Mouse (Mus musculus) midbrain, embryonic 14.5 days (tissue): Measurements from ENCODE around the gene Olfr412. TPM values are rescaled to one million over a fixed set of nuclear protein-coding genes. Genes with fewer than 3 reads are reported as not detected.

Experiments
- ATAC-seq: fragments of 200-750 bp; cut with Nextera tagmentation; 2 replicates; pipeline ENCODE4 v1.8.0; 2017; ENCODE audit warnings: moderate number of reproducible peaks, moderate library complexity; ENCODE audit not compliant: low FRiP score, low TSS enrichment
- DNase-seq: peaks from one replicate; pipeline ENCODE4 v3.0.0-alpha.2; 2015
- H3K27ac ChIP-seq: fragments of 300-500 bp; sonication (generic); replicated peaks from 2 replicates; pipeline ENCODE4 v1.5.1; 2014; ENCODE audit warnings: mild to moderate bottlenecking, low read depth, low read length, moderate library complexity
- H3K27me3 ChIP-seq: fragments of 300-500 bp; sonication (generic); 2 replicates; pipeline ENCODE4 v1.6.1; 2014; ENCODE audit warnings: low read length, control low read depth, mixed read lengths; ENCODE audit not compliant: control insufficient read depth, insufficient read depth
- H3K36me3 ChIP-seq: fragments of 300-500 bp; sonication (generic); 2 replicates; pipeline ENCODE4 v1.6.1; 2014; ENCODE audit warnings: low read length, control low read depth; ENCODE audit not compliant: control insufficient read depth, insufficient read depth
- H3K4me1 ChIP-seq: fragments of 300-500 bp; sonication (generic); 2 replicates; pipeline ENCODE4 v1.6.1; 2014; ENCODE audit warnings: mild to moderate bottlenecking, antibody characterized with exemption, low read length, control low read depth; ENCODE audit not compliant: control insufficient read depth, insufficient read depth
- H3K4me2 ChIP-seq: fragments of 300-500 bp; sonication (generic); 2 replicates; pipeline ENCODE4 v1.6.1; 2014; ENCODE audit warnings: mild to moderate bottlenecking, low read length, moderate library complexity
- H3K4me3 ChIP-seq: fragments of 300-500 bp; sonication (generic); replicated peaks from 2 replicates; pipeline ENCODE4 v1.5.1; 2014; ENCODE audit warnings: low read depth, low read length
- H3K9ac ChIP-seq: fragments of 300-500 bp; sonication (generic); replicated peaks from 2 replicates; pipeline ENCODE4 v1.6.1; 2014; ENCODE audit warnings: mild to moderate bottlenecking, low read length, moderate library complexity
- H3K9me3 ChIP-seq: fragments of 300-500 bp; sonication (generic); 2 replicates; pipeline ENCODE4 v1.6.1; 2016; ENCODE audit warnings: low read length, control low read depth, mixed read lengths; ENCODE audit not compliant: control insufficient read depth
- WGBS: fragments of 180-500 bp; shearing (Covaris S2); extraction: QIAGEN DNeasy Blood & Tissue Kit; methylation state at CpG from one replicate; pipeline ENCODE4 v1.1.7; 2014; 5-methylcytosine and 5-hydroxymethylcytosine counted together
- polyA plus RNA-seq: library from polyadenylated mRNA; unstranded; fragments of >200 nt; fragmentation: Nextera tagmentation; extraction: Ambion mirVana; gene quantifications from 2 replicates; pipeline ENCODE4 v1.2.1, GENCODE M21; 2014

The Olfr412 gene
- polyA plus RNA-seq, 1 experiment from 2014 or later, result not detected

GRCm38 (mm10) chr11:74385674-74386073 lies 23.8 kb downstream of the Olfr412 start:
- Histone ChIP-seq H3K36me3 (no peaks in the 10 kb centered on the region), H3K4me3 (no peak overlapping the region), H3K9me3 (no peaks in the 10 kb centered on the region), H3K4me2 (no peak overlapping the region), H3K27me3 (no peaks in the 10 kb centered on the region), H3K9ac (no peak overlapping the region), H3K4me1 (no peaks in the 10 kb centered on the region), H3K27ac (no peak overlapping the region)
- WGBS, result 88% methylated on average over 9 of the region's 9 CpGs
- DNase-seq (no peak), ATAC-seq (no peak)

- 84% methylated on average over 5 of the region's 5 CpGs for WGBS
- ATAC-seq, result no peak
These were observed 25.3 kb downstream of the Olfr412 start for GRCm38 (mm10) chr11:74387203-74387602.

GRCm38 (mm10) chr11:74391899-74392298 lies 30.0 kb downstream of the Olfr412 start:
- Histone ChIP-seq H3K27me3 (no peaks in the 10 kb centered on the region), H3K9me3 (no peaks in the 10 kb centered on the region), H3K36me3 (no peaks in the 10 kb centered on the region), H3K4me1 (no peaks in the 10 kb centered on the region), H3K27ac (no peak overlapping the region), H3K4me3 (no peak overlapping the region), H3K9ac (no peak overlapping the region), H3K4me2 (no peak overlapping the region)
- 91% methylated on average over 11 of the region's 11 CpGs for WGBS
- ATAC-seq (no peak), DNase-seq (no peak)

More at GRCm38 (mm10) chr11:74387203-74387602, 25.3 kb downstream of the Olfr412 start:
- Histone ChIP-seq H3K4me2 (no peak overlapping the region), H3K36me3 (no peaks in the 10 kb centered on the region), H3K27ac (no peak overlapping the region), H3K4me3 (no peak overlapping the region), H3K4me1 (no peaks in the 10 kb centered on the region), H3K9ac (no peak overlapping the region), H3K9me3 (no peaks in the 10 kb centered on the region), H3K27me3 (no peaks in the 10 kb centered on the region)
- no peak for DNase-seq

GRCm38 (mm10) chr11:74392903-74393302 lies 31.0 kb downstream of the Olfr412 start:
- Histone ChIP-seq H3K4me2 (no peak overlapping the region), H3K27me3 (no peaks in the 10 kb centered on the region), H3K27ac (no peak overlapping the region), H3K36me3 (no peaks in the 10 kb centered on the region), H3K9ac (no peak overlapping the region), H3K4me3 (no peak overlapping the region), H3K4me1 (no peaks in the 10 kb centered on the region), H3K9me3 (no peaks in the 10 kb centered on the region)
- no peak for ATAC-seq
- WGBS, result 75% methylated on average over 6 of the region's 6 CpGs
- DNase-seq, result no peak

GRCm38 (mm10) chr11:74393489-74393888 lies 31.6 kb downstream of the Olfr412 start:
- Histone ChIP-seq H3K4me3 (no peak overlapping the region), H3K4me2 (no peak overlapping the region), H3K4me1 (no peaks in the 10 kb centered on the region), H3K27me3 (no peaks in the 10 kb centered on the region), H3K36me3 (no peaks in the 10 kb centered on the region), H3K9me3 (no peaks in the 10 kb centered on the region), H3K9ac (no peak overlapping the region), H3K27ac (no peak overlapping the region)
- ATAC-seq (peak; percentile 58; the same call in 1 of the 2 replicates), DNase-seq (peak; percentile 75)
- WGBS, result 29% methylated on average over 5 of the region's 5 CpGs

- no peaks in the 10 kb centered on the region for H3K27me3 ChIP-seq
- WGBS, result 81% methylated on average over 18 of the region's 18 CpGs
- H3K4me2 ChIP-seq, result no peak overlapping the region
- H3K9ac ChIP-seq, result no peak overlapping the region
- H3K4me1 ChIP-seq, result no peaks in the 10 kb centered on the region; the same call in 1 of the 2 replicates
- no peaks in the 10 kb centered on the region for H3K36me3 ChIP-seq
- H3K27ac ChIP-seq, result no peak overlapping the region
- ATAC-seq, result no peak
- DNase-seq, result no peak
- no peak overlapping the region for H3K4me3 ChIP-seq
- H3K9me3 ChIP-seq, result no peaks in the 10 kb centered on the region
These were observed 33.7 kb downstream of the Olfr412 start for GRCm38 (mm10) chr11:74395583-74395982.

- H3K27ac ChIP-seq, result no peak overlapping the region
- H3K4me2 ChIP-seq, result no peak overlapping the region
- no peak overlapping the region for H3K9ac ChIP-seq
- H3K36me3 ChIP-seq, result no peaks in the 10 kb centered on the region
- peak; percentile 67 for DNase-seq
- H3K27me3 ChIP-seq, result no peaks in the 10 kb centered on the region
- H3K4me3 ChIP-seq, result no peak overlapping the region
- H3K4me1 ChIP-seq, result no peaks in the 10 kb centered on the region; the same call in 1 of the 2 replicates
- no peaks in the 10 kb centered on the region for H3K9me3 ChIP-seq
- 44% methylated on average over 2 of the region's 2 CpGs for WGBS
- no peak for ATAC-seq
These were observed 40.3 kb downstream of the Olfr412 start for GRCm38 (mm10) chr11:74402126-74402525.

GRCm38 (mm10) chr11:74404216-74404615 lies 42.3 kb downstream of the Olfr412 start:
- H3K4me3 ChIP-seq, result no peak overlapping the region
- DNase-seq, result no peak
- H3K4me1 ChIP-seq, result peaks cover 5% of the 10 kb centered on the region; the same call in 1 of the 2 replicates
- no peaks in the 10 kb centered on the region for H3K36me3 ChIP-seq
- H3K27ac ChIP-seq, result no peak overlapping the region
- no peaks in the 10 kb centered on the region for H3K9me3 ChIP-seq
- no peaks in the 10 kb centered on the region for H3K27me3 ChIP-seq
- H3K4me2 ChIP-seq, result no peak overlapping the region
- WGBS, result 91% methylated on average over 2 of the region's 2 CpGs
- H3K9ac ChIP-seq, result no peak overlapping the region
- ATAC-seq, result no peak

GRCm38 (mm10) chr11:74405201-74405600 lies 43.3 kb downstream of the Olfr412 start:
- Histone ChIP-seq H3K9ac (no peak overlapping the region), H3K4me1 (peaks cover 14% of the 10 kb centered on the region), H3K27ac (no peak overlapping the region), H3K36me3 (no peaks in the 10 kb centered on the region), H3K9me3 (no peaks in the 10 kb centered on the region), H3K27me3 (no peaks in the 10 kb centered on the region), H3K4me2 (no peak overlapping the region), H3K4me3 (no peak overlapping the region)
- ATAC-seq, result no peak
- 78% methylated on average over 7 of the region's 7 CpGs for WGBS
- no peak for DNase-seq
